Mouse (Mus musculus) liver, adult 2 months (tissue): ENCODE measurements around the gene Kcng1. TPM values are rescaled to one million over a fixed set of nuclear protein-coding genes. Genes with fewer than 3 reads are reported as not detected.

Experiments
- DNase-seq: peaks from one replicate; pipeline ENCODE4 v3.0.0-alpha.2; 2011; ENCODE audit warnings: low read depth, low spot score; ENCODE audit errors: extremely low read depth
- H3K27ac ChIP-seq: fragments of 200-500 bp; replicated peaks from 2 replicates; pipeline ENCODE4 v1.5.1; 2012; ENCODE audit warnings: low read depth, mild to moderate bottlenecking, control low read depth, inconsistent platforms, low read length; ENCODE audit not compliant: insufficient read depth
- H3K27me3 ChIP-seq: fragments of 200-500 bp; 2 replicates; pipeline ENCODE4 v1.6.1; 2012; ENCODE audit warnings: mild to moderate bottlenecking, moderate library complexity, low read length, inconsistent platforms; ENCODE audit not compliant: control insufficient read depth, insufficient read depth
- H3K36me3 ChIP-seq: fragments of 200-500 bp; 2 replicates; pipeline ENCODE4 v1.6.1; 2012; ENCODE audit warnings: low read length, inconsistent platforms; ENCODE audit not compliant: control insufficient read depth, insufficient read depth
- H3K4me1 ChIP-seq: fragments of 200-500 bp; 2 replicates; pipeline ENCODE4 v1.6.1; 2011; ENCODE audit warnings: low read length; ENCODE audit not compliant: control insufficient read depth, insufficient read depth
- H3K4me3 ChIP-seq: fragments of 200-500 bp; 2 replicates; pipeline ENCODE4 v1.5.1; 2011; ENCODE audit warnings: low read depth, mild to moderate bottlenecking, control low read depth, low read length, moderate library complexity; ENCODE audit not compliant: insufficient read depth
- H3K79me2 ChIP-seq: fragments of 200-500 bp; 2 replicates; pipeline ENCODE4 v1.6.1; 2012; ENCODE audit warnings: inconsistent platforms, mild to moderate bottlenecking, low read length, moderate library complexity; ENCODE audit not compliant: control insufficient read depth, insufficient read depth
- H3K9ac ChIP-seq: fragments of 200-500 bp; 2 replicates; pipeline ENCODE4 v1.6.1; 2012; ENCODE audit warnings: low read depth, mild to moderate bottlenecking, control low read depth, inconsistent platforms, low read length
- CTCF ChIP-seq: fragments of 200-500 bp; IDR thresholded peaks from 2 replicates; pipeline ENCODE4 v1.5.1; 2011; ENCODE audit warnings: low read depth, low read length, control low read depth
- POLR2A ChIP-seq: fragments of 200-500 bp; IDR thresholded peaks from 2 replicates; pipeline ENCODE4 v1.6.1; 2011; ENCODE audit warnings: low read length, control low read depth; ENCODE audit not compliant: insufficient read depth; ENCODE audit errors: extremely low read depth
- WGBS: fragments of 180-500 bp; shearing (Covaris S2); methylation state at CpG from one replicate; pipeline ENCODE4 v1.1.7; 2018; 5-methylcytosine and 5-hydroxymethylcytosine counted together
- polyA plus RNA-seq: library from polyadenylated mRNA; depleted of rRNA; stranded (reverse); fragments of >200 nt; gene quantifications from 2 replicates; pipeline ENCODE4 v1.2.3, GENCODE M21; 2012
- total RNA-seq: library from RNA; depleted of rRNA; stranded (reverse); fragments of >200 nt; gene quantifications from 2 replicates; pipeline ENCODE4 v1.2.3, GENCODE M21; 2014

The Kcng1 gene
- total and polyA plus RNA-seq, 2 experiments: not detected

DNA sequence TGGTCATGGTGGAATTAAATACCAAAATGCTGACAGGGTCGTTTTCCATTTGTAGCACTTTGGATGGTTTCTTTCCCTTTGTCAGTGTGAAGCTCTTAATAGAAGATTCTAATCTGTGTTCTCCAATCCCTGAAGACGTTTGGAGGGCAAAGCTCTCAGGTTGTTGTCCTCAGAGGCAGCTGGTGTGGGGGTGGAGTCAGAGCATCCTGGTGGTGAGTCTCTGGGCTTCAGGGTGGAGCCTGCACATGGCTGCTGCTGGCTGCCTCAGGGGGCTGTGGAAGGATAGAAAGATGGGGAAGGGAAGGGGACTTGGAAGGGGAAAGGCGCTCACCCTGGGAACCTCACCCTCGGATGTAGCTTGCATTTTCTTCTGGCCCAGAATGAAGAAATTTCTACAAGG lies 31.0 kb upstream of the Kcng1 start:
- DNase-seq: no peak
- Histone ChIP-seq H3K79me2 (no peaks in the 10 kb centered on the region), H3K27ac (no peak overlapping the region), H3K4me1 (no peaks in the 10 kb centered on the region), H3K4me3 (no peak overlapping the region), H3K27me3 (no peaks in the 10 kb centered on the region), H3K36me3 (no peaks in the 10 kb centered on the region), H3K9ac (no peak overlapping the region)
- 49% methylated on average over 4 of the region's 4 CpGs for WGBS
- TF ChIP-seq POLR2A: no peak
- no peak for TF ChIP-seq CTCF

DNA sequence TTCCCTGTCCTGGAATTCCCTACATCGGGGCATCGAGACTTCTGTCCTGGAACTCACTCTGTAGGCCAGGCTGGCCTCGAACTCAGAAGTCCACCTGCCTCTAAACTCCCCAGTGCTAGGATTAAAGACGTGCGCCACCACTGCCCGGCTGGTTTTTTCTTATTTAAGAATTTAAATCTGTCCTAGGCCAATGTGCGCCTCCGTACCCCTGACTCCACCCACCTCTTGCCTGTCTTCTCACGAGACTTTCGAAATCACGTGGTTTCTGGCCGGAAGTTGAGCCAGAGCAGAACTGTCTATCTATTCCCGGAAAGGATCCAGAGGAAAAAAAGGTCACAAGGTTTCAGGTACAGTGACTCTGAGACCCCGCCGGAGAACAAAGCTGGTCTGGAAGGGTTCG lies 29.5 kb upstream of the Kcng1 start:
- Histone ChIP-seq H3K9ac (no peak overlapping the region), H3K4me1 (no peaks in the 10 kb centered on the region), H3K4me3 (no peak overlapping the region), H3K36me3 (no peaks in the 10 kb centered on the region), H3K79me2 (no peaks in the 10 kb centered on the region), H3K27ac (no peak overlapping the region), H3K27me3 (no peaks in the 10 kb centered on the region)
- TF ChIP-seq POLR2A: no peak
- no peak for TF ChIP-seq CTCF
- WGBS: 85% methylated on average over 16 of the region's 16 CpGs
- no peak for DNase-seq

GRCm38 (mm10) chr2:168308916-168309315 lies 27.4 kb upstream of the Kcng1 start:
- 53% methylated on average over 7 of the region's 7 CpGs for WGBS

DNA sequence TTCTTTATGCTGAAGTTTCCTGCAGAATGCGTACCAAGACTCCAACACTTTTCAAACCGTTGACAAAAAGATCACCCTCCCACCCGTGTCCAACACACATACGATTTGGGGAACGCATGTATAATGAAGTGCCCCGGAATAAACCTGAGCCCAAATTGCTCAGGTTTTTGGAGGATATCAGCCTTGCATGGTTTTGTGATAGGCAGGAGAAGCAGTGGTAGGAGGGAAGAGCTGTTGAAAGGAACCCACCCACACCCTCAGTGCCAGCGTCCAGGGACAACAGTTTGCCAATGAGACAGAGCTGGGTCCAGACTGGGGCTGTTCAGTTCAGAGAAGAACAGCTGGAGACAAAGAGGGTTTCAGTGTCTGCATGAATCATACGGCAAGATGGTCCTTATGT lies 18.1 kb upstream of the Kcng1 start:
- no peaks in the 10 kb centered on the region for H3K79me2 ChIP-seq
- no peaks in the 10 kb centered on the region for H3K36me3 ChIP-seq

More at GRCm38 (mm10) chr2:168308916-168309315, 27.4 kb upstream of the Kcng1 start:
- Histone ChIP-seq H3K36me3 (no peaks in the 10 kb centered on the region), H3K27ac (no peak overlapping the region), H3K4me1 (no peaks in the 10 kb centered on the region), H3K4me3 (no peak overlapping the region), H3K79me2 (no peaks in the 10 kb centered on the region), H3K27me3 (no peaks in the 10 kb centered on the region), H3K9ac (no peak overlapping the region)
- TF ChIP-seq CTCF (no peak), POLR2A (no peak)
- no peak for DNase-seq

GRCm38 (mm10) chr2:168296530-168296929 lies 15.0 kb upstream of the Kcng1 start:
- H3K9ac ChIP-seq: no peak overlapping the region
- H3K4me3 ChIP-seq: no peak overlapping the region
- WGBS: 80% methylated on average over 10 of the region's 10 CpGs
- H3K79me2 ChIP-seq: no peaks in the 10 kb centered on the region
- no peak for TF ChIP-seq POLR2A
- TF ChIP-seq CTCF: peak; percentile 25; the same call in 1 of the 2 replicates
- H3K27me3 ChIP-seq: no peaks in the 10 kb centered on the region
- H3K4me1 ChIP-seq: no peaks in the 10 kb centered on the region
- no peak for DNase-seq
- no peak overlapping the region for H3K27ac ChIP-seq
- H3K36me3 ChIP-seq: no peaks in the 10 kb centered on the region

More for the DNA sequence above, 18.1 kb upstream of the Kcng1 start:
- DNase-seq: no peak
- H3K27ac ChIP-seq: no peak overlapping the region
- 80% methylated on average over 8 of the region's 8 CpGs for WGBS
- TF ChIP-seq CTCF: no peak
- TF ChIP-seq POLR2A: no peak
- no peak overlapping the region for H3K9ac ChIP-seq
- no peaks in the 10 kb centered on the region for H3K27me3 ChIP-seq
- H3K4me3 ChIP-seq: no peak overlapping the region
- H3K4me1 ChIP-seq: no peaks in the 10 kb centered on the region

DNA sequence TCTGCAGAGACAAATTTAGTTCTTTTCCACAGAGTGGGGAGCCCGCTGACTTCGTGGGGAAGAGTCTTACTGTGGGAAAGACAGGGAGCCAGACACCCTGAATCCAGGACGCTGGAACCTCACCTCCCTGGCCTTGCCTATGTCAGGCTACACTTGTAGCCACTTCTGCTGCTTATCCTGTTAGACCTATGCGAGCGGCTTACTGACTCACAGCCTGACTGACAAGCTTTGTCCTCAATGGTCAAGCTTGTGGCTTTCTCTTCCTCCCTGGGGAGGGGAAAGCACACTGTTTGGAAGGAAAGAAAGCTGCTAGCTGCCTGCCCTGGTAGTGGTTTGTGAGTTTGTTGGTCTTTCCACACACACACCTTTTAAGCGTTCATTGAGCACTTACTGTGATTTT lies 11.0 kb upstream of the Kcng1 start:
- Histone ChIP-seq H3K79me2 (no peaks in the 10 kb centered on the region), H3K4me1 (no peaks in the 10 kb centered on the region), H3K9ac (no peak overlapping the region), H3K4me3 (no peak overlapping the region), H3K36me3 (no peaks in the 10 kb centered on the region), H3K27ac (no peak overlapping the region), H3K27me3 (no peaks in the 10 kb centered on the region)
- TF ChIP-seq CTCF (no peak), POLR2A (no peak)
- 53% methylated on average over 6 of the region's 6 CpGs for WGBS
- no peak for DNase-seq
